Mouse (Mus musculus): ENCODE measurements around the gene Krt32.

The Krt32 gene

DNA sequence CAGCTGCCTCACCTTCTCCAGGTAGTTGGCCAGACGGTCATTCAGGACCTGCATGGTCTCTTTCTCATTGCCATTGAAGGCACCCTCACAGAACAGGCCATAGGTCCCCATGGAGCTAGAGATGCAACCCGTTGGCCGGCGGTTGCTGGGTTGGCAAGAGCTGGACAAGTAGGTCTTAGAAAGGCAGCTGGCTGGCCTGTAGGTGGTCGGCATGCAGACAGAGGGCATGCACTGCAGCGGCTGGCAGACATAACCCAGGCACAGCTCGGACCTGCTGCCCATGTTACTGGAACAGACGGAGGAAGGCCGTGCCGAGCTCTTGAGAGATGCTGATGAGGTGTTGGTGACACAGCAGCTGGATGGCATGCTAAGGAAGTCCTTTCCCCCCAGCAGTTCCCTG lies at the start of gene Krt32:
Gene Krt32 (minus strand): TSS at position 366 of the 400 bp plus-strand sequence.
- no peak for DNase-seq (ENCODE audit: low spot score)

DNA sequence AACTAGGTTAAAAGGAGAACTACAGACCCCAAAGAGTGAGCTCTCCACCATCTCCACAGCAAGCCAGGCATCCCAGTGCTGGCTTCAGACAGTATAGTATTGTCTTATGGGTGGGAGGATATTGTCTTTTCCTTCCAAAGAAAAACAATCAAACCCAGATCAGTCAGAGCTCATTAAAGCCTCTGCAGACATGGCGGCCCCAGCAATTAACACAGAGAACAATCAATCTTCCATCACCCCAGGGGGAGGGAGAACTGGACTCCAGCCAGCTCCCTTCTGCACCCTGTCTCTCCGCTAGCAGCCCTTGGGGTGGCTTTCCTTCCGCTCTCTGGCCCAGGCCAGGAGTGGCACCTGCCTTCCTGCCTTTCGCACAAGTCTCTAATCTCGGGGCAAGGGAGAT lies 49.7 kb upstream of the Krt32 start:
- DNase-seq (ENCODE audit: low spot score): no peak

DNA sequence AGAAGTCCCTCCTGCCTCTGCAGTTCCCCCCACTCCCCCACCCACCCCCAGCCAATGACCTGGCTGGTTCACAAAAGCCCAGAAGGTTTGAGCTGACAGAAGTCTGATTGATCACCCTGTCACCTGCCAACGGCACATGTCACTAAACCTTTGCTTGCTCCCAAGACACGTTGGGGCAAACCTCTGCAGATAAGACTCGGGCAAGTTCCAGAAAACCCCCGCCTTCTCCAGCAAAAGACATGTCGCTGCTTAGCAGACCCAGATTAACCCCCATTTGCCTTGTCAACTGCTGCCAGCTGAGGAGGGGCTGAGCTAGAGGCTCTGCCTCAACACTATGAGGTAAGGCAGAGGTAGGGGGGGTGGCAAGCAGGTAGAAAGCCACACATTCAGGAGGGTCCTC lies 48.5 kb upstream of the Krt32 start:
- DNase-seq (ENCODE audit: low spot score): no peak

DNA sequence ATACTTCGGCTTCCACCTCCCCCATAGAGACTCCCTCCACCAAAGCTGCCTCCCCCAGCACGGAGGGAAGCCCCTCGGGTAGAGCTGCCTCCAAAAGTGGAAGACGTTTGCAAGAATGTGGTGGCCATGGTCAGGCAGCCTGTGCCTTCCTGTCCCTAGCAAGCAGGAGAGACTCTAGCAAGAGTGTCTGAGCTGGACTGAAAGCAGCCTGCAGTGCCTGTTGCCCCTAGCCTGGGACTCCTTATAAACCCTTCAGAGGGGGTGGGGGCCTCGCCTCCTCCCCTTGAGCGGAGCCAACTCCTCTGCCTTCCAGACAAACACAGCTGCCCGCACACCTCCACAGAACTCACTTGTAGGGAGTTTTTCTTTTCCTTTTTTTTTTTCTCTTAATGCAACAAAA lies 47.7 kb upstream of the Krt32 start, which contains the start of gene Krt15:
Gene Krt15 (minus strand): TSS at position 198 of the 400 bp plus-strand sequence.
- no peak for DNase-seq (ENCODE audit: low spot score)

DNA sequence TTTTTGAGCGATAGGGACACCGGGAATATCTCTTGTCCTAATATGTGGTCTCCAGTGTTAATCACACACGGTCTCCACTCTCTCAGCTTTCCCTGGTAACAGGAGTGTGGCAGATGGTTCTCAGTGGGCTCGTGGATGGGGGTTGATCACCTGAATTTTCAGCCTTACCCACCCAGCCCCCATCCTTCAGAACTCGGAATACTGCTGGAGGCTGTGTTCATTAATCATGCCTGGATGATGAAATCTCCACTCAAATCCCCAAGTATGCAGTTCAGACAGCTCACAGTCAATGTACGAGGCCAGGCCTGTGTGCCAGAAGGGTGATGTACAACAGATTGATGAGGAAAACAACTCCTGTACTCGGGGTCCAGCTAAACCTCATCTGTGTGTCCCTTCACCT lies 36.9 kb upstream of the Krt32 start:
- no peak for DNase-seq (ENCODE audit: low spot score)

DNA sequence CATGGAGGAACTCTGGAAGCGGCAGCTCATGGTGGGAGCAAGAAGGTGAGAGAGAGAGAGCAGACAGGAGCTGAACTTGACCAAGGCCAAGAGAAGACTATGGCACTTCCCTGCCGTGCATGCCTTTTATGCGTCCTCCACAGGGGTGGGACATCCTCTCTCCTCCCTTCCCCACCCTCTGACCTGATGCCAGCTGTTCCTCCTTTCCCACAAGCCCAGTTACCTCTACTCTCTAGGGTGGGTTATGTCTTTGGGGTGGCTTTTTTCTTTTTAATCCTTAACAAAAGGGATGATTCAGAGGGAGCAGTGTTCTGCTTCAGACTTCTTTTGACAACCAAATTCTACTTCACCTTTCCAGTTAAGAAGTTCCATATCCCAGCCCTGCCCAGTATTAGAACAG lies 33.4 kb upstream of the Krt32 start, which contains the start of gene Krt13:
Gene Krt13 (minus strand): TSS at position 101 of the 400 bp plus-strand sequence.
- no peak for DNase-seq (ENCODE audit: low spot score)

DNA sequence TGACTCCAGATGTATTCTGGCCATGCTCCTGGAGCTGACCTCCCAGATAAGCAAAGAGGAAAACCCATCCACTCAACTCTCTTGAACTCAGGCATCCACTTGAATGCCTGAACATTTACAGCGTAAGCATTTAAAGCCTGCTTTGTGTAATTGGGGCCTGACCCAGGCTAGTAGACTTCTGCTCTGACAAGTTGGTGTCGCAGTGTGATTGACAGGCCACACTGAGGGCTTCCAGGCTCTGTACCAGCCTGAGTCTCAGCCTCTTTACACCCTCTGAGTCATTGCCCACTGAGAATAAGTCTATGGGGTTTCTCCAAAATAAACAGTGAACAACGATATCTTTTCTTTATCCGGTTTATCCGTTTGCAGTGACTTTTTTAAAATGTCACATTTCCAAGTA lies 32.3 kb upstream of the Krt32 start:
- no peak for DNase-seq (ENCODE audit: low spot score)

DNA sequence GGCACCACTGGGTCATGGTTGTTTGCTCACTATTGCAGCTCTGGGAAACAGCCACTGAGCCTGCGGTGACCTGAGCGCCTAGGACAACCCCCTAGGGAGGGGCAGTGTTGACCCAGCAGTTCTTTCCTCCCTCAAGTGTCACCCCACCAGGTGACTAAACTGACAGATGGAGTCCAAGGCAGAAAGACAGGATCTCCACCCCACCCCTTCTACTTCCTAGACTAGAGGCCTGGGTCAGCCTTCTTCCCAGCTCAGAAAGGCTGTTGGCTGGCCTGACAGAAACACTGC lies 25.7 kb upstream of the Krt32 start:
- no peak for DNase-seq (ENCODE audit: low spot score)

DNA sequence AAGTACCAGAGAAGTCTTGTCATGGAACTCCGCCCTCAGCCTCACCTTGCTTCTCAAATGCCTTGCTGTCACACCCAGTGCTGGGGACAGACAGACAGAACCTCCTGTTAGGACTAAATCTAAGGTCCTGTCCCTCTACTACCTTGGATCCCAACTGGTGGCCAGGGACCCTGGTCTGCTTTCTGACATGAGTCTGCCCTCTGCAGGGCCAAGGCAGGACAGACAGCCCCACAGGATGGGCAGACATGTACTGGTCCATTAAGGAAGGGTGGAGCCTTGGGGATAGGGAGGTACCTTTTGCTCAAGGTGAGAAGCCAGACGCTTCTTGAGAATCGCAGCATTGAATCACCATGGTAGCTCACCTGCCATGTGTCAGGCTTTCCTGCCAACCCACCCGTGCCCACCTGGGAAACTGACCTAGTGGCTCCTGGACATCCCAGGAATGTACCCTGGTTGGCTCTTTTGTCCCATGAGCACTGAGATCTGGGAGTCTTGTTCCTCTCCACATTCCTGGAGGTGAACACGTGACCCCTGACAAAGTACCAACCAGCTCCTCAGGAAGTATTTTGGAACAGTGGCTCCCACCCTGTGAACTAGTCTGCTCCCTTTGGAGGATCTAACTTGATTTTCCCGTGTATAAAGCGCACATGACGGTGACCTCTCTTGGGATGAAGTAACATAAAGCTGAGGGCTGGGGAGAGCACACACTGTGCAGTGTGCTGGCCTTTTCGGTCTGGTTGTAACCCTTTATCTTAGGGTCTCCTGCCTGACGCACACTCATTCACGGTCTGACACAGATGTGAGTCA lies 25.1 kb upstream of the Krt32 start:
- no peak for DNase-seq (ENCODE audit: low spot score)

DNA sequence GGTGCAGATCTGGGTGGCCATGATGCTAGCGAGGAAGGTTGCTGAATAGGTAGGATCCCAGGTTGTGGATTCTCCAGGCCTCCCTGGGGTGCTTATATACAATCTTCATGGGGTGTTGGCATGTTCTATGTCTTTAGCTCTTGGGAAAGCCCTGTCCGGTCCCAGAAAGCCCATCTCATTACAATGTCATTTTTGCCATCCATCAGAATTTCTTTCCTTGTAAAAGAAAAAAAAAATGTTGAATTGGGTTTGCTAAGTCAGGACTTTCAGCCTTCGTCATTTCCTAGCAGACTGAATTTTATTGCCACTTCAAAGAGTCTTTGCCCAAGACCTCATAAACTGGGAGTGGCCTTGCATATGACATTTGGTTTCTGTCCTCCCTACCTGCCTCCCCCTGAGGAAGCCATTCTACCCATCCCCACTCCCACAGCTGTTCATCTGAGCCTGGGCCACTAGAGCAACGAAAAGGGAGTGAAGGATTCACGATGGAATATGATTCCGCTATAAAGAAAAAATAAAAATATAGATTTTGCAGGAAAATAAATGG lies 17.6 kb upstream of the Krt32 start, which contains the start of gene Krt36:
Gene Krt36 (minus strand): TSS at position 51 of the 547 bp plus-strand sequence.
- no peak for DNase-seq (ENCODE audit: low spot score)

DNA sequence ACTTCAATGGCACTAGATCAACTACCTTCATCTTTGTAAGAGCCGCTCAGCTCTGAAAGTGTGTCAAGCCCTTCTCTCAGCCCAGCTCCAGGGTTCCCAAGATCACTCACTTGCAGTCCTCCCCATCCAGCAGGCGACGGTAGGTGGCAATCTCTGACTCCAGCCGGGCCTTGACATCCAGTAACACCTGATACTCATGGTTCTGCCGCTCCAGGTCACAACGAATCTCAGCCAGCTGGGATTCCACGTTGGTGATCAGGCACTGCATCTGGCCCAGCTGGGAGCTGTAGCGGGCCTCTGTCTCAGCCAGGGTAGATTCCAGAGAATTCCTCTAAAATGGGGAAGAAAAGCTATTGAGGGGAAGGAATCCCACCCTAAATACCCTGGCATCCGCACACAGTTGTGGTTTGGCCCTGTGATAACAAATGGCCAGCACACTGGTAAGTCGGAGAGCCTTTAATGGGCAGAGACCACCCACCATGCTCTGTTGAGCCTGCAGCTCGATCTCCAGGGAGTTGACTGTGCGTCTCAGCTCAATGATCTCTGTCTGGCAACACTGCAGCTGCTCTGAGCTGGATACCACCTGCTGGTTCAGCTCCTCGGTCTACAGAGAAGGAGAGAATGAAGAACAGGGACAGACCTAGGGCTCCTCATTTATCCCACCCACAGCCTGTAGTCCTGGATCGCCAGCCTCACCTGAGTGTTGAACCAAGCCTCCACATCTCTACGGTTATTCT lies 14.8 kb upstream of the Krt32 start:
- peak; percentile 22 for DNase-seq (ENCODE audit: low spot score)

DNA sequence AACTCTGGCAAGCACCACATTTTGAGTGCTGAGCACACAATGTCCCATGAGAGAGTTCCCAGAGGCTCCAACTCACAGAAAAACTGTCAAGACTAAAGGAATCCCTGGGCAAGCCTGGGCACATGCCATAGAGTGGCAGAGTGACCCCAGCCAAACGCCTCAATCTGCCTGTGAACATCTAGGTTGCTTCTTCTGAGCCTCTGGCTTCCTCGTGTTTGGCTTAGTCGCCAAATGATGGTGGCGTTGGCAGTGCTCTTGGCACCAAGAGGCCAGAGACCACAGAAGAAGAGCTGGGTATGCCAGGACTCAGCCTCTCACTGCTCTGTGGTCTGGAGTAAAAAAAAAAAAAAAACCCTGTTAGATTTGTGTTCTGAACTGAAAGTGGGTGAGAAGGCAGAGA lies 12.4 kb upstream of the Krt32 start:
- no peak for DNase-seq (ENCODE audit: low spot score)

DNA sequence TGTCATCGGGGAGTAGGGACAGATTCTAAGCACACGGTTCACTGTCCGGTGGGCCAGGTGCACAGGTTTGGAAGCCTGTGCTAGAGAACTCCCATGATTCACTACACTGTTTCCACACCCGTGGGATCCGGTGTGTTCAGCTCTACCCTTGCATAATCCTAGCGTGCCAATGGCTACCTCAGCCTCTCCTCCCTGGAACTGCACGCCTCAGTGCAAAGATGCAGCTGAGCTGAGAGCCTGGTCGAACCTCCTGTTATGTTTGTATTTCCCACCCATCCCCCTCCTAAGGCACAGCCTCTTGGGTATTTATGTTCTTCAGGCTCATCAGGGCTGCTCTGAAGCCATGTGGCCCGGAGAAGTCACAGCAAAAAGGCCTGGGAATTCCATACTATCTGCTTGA lies 9.8 kb upstream of the Krt32 start:
- peak; percentile 18 for DNase-seq (ENCODE audit: low spot score)

DNA sequence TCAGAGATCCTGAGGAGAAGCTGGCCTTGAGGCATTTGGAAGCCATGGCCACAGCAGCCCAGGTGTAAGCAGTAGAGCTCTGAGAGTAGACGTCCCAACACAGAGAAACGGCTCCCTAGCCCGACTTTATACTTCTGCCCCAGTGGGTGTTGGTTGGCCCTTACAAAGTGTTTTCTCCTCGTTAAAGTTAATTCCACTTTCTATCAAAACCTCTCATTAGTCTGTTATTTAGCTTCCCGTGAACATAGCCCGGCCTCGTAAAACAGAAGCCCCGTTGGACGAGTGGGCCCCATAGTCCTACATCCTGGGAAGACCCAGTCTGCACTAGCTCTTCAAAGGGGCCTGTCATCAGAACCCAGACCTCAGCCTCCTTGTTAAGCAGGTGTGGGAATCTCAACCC lies 8.1 kb upstream of the Krt32 start, which contains the start of gene Krt35:
Gene Krt35 (minus strand): TSS at position 101 of the 400 bp plus-strand sequence.
- DNase-seq (ENCODE audit: low spot score): no peak

DNA sequence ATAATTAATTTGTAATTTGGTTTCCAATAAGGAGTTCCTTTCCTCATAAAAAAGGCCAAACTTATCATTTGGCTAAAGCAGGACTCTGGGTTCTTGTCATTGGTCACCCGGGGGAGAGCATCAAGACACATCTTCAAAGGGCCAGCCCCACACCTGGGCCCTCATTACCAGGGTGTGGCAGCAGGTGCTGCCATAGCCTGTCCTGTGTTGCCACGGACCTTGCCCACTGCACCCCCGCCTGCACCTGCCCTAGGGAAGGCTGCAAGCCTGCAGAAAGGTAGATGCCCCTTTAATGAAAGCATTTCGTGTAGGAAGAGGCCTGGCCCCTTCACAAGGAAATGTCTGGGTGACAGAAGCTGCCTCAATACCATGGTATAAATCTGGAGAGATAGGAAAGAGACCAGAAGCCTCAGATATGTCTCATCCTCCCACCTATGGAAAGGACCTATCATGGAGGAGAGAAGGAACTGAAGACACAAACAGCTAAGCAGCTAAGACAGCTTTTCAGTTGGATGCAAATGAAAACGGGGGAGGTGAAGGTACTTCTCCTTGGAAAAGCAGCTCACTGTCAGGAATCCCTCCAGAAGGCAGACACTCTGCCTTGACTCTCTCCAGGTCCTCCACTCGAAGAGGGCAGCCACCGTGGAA lies 476 bp upstream of the Krt32 start:
- no peak for DNase-seq (ENCODE audit: low spot score)

DNA sequence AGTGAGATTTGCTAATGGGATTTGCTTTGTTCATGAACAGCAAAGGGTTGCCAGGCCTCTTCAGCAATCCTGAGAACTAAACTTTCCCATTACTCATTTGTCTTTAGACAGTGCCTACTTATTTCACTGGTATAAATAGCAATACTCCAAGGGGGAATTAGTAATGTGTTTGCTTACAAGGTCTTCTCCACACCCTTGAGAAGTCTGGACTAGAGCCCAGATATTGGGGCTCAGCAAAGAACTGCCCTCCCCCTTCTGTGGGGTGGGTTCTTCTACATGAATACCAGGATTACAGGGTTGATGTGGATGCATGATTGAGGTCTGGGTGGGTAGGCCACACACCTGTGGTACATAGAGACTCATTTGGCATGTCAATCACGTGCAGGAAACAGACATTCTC lies 14.2 kb downstream of the Krt32 start:
- no peak for DNase-seq (ENCODE audit: low spot score)

DNA sequence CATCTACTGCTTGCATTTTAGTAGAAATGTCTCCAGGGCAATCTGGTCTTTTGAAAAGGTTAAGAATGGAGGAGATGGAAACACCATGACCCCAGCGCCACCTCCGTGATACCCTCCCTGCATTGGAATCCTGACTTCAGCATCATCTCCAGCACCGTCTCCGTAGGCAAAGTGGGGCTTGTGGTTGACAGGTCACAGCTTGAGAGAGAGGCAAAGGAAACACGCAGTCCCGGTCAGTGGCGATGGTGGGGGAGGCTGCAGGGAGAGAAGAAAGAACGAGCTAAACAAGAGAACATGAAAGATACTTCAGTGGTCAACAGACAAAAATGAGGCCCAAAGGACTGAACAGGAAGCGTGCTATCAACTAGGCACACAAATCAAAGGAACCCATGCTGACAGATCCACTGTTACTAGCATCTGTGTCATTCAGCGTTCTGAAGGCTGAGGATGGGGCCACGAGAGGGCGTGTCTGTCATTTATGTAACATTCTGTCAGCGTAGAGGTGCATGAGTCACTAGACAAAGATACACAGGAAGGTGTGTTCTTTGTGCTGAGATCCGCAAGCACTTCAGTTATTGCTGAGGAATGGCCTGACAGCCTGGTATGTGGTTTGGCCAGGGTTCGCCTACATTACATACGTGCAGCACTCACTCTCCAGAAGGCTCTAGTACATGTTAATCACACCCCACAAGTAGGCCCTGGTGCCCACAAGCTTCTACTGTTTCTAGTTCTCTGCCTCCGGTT lies 20.6 kb downstream of the Krt32 start:
- DNase-seq (ENCODE audit: low spot score): no peak

DNA sequence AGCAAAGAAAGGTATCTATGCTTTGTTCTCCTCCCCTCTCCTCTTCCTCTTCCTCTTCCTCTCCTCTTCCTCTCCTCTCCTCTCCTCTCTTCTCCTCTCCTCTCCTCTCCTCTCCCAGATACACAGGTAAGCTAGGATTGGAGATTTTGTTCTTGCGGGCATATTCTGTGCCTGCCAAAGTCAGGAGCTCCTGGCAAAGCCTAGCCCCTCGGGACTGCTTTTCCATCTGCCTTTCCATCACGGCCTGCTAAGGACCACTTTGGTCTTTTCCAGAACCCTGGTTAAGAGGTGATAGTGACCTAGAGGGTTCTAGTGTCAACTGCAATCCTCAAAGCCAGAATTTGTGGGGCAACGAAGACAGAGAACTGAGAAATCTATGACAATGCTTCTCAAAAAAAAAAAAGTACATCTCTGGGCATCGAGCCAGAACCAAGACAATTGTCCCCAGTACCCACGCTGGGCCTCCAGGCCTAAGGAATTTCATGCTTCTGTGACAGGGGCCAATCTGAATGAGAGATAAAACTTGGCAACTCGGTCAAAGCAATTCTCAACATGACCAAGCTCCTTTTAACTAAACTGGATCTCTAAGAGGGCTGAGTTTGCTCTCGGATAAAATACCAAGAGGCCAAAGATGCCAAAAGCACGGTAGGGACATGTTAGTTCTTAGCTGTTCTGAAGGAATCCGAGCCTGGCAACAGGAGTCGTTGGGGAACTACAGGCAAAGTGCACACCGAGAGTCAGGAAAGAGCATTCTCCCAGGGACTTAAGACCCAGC lies 21.6 kb downstream of the Krt32 start:
- no peak for DNase-seq (ENCODE audit: low spot score)

DNA sequence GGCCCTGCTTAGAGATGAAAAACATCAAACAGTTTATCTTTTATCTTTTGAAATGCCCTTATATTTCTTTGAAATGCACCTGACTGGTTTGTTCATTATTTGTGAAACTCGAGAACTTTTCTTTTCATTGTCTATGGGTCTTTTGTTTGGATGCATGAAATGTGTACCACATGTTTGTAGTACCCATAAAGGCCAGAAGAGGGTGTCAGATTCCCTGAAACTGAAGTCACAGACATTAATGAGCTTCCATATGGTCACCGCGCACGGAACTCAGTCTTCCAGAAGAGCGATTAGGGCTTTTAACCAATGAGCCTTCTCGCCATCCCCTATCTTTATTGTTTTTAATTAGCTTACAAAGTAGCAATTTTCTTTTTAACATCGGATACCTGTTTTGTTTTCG lies 29.2 kb downstream of the Krt32 start:
- peak; percentile 35 for DNase-seq (ENCODE audit: low spot score)

DNA sequence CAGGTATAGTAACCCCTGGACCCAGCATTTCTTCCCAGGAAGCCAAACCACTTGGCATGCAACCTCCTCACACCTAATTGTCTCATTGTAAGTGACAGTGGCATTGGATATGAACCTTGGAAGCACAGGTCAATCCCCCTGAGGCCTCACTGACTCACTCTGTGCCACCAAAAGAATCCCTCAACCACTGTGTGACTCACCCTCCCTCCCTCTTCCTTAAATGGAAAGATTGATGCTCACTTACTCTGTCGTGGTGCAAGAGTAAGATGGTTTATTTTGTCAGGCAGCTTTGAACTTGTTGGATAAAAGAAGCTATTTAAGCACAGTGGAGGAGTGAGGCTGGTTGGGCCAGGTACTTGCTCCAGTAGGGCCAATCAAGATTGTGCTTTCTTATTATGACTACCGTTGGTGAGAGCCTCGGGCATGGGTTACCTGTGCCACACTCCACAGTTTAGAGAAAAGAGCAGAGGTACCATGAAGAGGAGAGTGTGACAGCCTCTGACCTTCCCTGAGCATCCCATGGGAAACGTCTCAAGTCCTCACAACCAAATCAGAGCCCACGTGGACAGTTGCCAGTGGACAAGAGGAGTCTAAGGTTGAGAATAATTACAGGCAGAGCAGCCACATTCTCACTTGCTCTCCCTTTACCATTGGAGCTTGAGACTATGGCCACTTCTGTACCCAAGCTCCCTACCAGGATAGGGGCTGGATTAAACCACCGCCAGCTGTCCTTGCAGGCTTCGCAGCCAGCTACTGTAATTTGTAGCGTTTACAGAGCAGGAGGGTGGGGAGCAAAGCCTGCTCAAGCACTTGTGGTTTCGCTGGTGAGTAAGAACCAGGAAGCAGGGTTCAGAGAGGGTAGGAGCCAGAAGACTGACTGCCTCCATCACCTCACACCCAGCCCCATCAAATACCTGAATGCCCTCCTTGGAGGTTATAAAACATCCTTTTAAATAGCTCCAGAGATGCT lies 32.1 kb downstream of the Krt32 start:
- no peak for DNase-seq (ENCODE audit: low spot score)

Data from embryo, embryonic 10 days (tissue).